Mouse (Mus musculus): ENCODE data around the gene A26c2.

The A26c2 gene

GRCm38 (mm10) chr7:62823573-62823972, at the start of gene A26c2:
TSS of gene A26c2 (minus strand) at chr7:62823673.
- no peak for DNase-seq (ENCODE audit: inconsistent age in 2 of 2, low spot score in 1 of 2)

GRCm38 (mm10) chr7:62851471-62851870, 28.0 kb upstream of the A26c2 start:
- DNase-seq (ENCODE audit: inconsistent age in 2 of 2, low spot score in 1 of 2), result no peak

Data from adrenal gland, adult (tissue).